24 mouse cellular contexts compared by ENCODE assay signal in genomic region chr6:127876436-127876835, GRCm38 (mm10). TPM values are rescaled to one million over a fixed set of nuclear protein-coding genes. Genes with fewer than 3 reads are reported as not detected.
DNase-seq lines count a peak whose midpoint lies in the region; TF ChIP-seq lines count a peak whose summit lies in the region.
"Had no signal": no experiment of that assay in that cellular context is flagged by ENCODE, and none has a peak within 500 bp of the region (broad histone marks: within the 10 kb centered on the region; RNA-seq: fewer than 3 reads in every experiment).

No protein-coding gene starts in this region.

- H3K9me3 ChIP-seq in heart, embryonic 10.5 days: no peaks in the 10 kb centered on the region
- no peaks in the 10 kb centered on the region for H3K9me3 ChIP-seq in limb, embryonic 10.5 days (replicated peaks)
- H3K9me3 ChIP-seq: hindbrain, embryonic 15.5 days; intestine, embryonic 15.5 days had no signal

- H3K27ac ChIP-seq in heart, embryonic 10.5 days: 0 out of 2 replicates have a peak overlapping the region, but pooled peaks have one; percentile 11
- H3K27ac ChIP-seq in testis, adult 2 months (ENCODE audit: control insufficient read depth, insufficient read depth, low read depth, low read length): peak overlapping the region; percentile 35
- H3K27ac ChIP-seq in limb, embryonic 10.5 days: peak overlapping the region; percentile 72
- H3K27ac ChIP-seq: heart, adult 2 months; hindbrain, embryonic 15.5 days; intestine, embryonic 15.5 days; liver, embryonic 14.5 days; midbrain, embryonic 13.5 days; stomach, postnatal 0 days had no signal

- H3K4me1 ChIP-seq in heart, embryonic 10.5 days: peaks cover 21% of the 10 kb centered on the region
- H3K4me1 ChIP-seq in testis, adult 2 months (ENCODE audit: control insufficient read depth, insufficient read depth, low read length): no peaks in the 10 kb centered on the region
- peaks cover 39% of the 10 kb centered on the region for H3K4me1 ChIP-seq in limb, embryonic 10.5 days
- H3K4me1 ChIP-seq: hindbrain, embryonic 15.5 days; intestine, embryonic 15.5 days; midbrain, embryonic 13.5 days had no signal

- TF ChIP-seq POLR2A in testis, adult 2 months (IDR thresholded peaks at IDR 0.05; ENCODE audit: control insufficient read depth, low read depth, low read length): no peak

- H3K4me3 ChIP-seq in heart, embryonic 10.5 days: no peak overlapping the region
- no peak overlapping the region for H3K4me3 ChIP-seq in testis, adult 2 months (ENCODE audit: control insufficient read depth, low read depth, low read length)
- no peak overlapping the region; the same call in 1 of the 2 replicates for H3K4me3 ChIP-seq in limb, embryonic 10.5 days
- H3K4me3 ChIP-seq: heart, adult 2 months; hindbrain, embryonic 15.5 days; intestine, embryonic 15.5 days; midbrain, embryonic 13.5 days had no signal

- H3K36me3 ChIP-seq in heart, embryonic 10.5 days: no peaks in the 10 kb centered on the region
- no peaks in the 10 kb centered on the region for H3K36me3 ChIP-seq in testis, adult 2 months (ENCODE audit: control insufficient read depth, insufficient read depth, low read length)
- no peaks in the 10 kb centered on the region for H3K36me3 ChIP-seq in limb, embryonic 10.5 days
- H3K36me3 ChIP-seq: hindbrain, embryonic 15.5 days; intestine, embryonic 15.5 days; midbrain, embryonic 13.5 days had no signal

- no peaks in the 10 kb centered on the region; the same call in 1 of the 2 replicates for H3K27me3 ChIP-seq in heart, embryonic 10.5 days (ENCODE audit: insufficient read depth, poor library complexity, severe bottlenecking)
- no peaks in the 10 kb centered on the region for H3K27me3 ChIP-seq in testis, adult 2 months (ENCODE audit: control insufficient read depth, insufficient read depth, low read length)
- H3K27me3 ChIP-seq in limb, embryonic 10.5 days (ENCODE audit: low read depth, poor library complexity, severe bottlenecking): no peaks in the 10 kb centered on the region
- H3K27me3 ChIP-seq: hindbrain, embryonic 15.5 days; intestine, embryonic 15.5 days; midbrain, embryonic 13.5 days had no signal

- no peak for DNase-seq in heart, embryonic 10.5 days (ENCODE audit: low spot score)
- DNase-seq in heart, adult 9 months (ENCODE audit: low spot score in 2 of 2): no peak
- no peak for DNase-seq in testis, postnatal 10 days (ENCODE audit: low spot score)
- DNase-seq in limb, embryonic 10.5 days (ENCODE audit: low spot score): no peak
- DNase-seq in frontal cortex, adult 2 months (ENCODE audit: extremely low spot score in 1 of 2, low spot score in 1 of 2): no peak
- DNase-seq in thymus, postnatal 4 days: no peak
- DNase-seq in left cerebral cortex, adult 18-20 months (ENCODE audit: low spot score in 2 of 2): no peak
- DNase-seq: cerebellum, adult 9-10 months; heart, postnatal 4 days; kidney, adult 8-10 months; kidney, postnatal 10 days; layer of hippocampus, postnatal 36 days; lung, postnatal 14 days; right cerebral cortex, postnatal 14 days; thymus, postnatal 14 days had no signal

- WGBS in heart, embryonic 10.5 days: 65% methylated on average over 9 of the region's 9 CpGs
- WGBS in limb, embryonic 10.5 days: 81% methylated on average over 9 of the region's 9 CpGs

- TF ChIP-seq CTCF in testis, adult 2 months (IDR thresholded peaks at IDR 0.05; ENCODE audit: control insufficient read depth, insufficient read depth, insufficient replicate concordance, low read depth, low read length): no peak

RNA-seq across cellular contexts. Expression of gene Tspan11, which starts 11.0 kb away (rescaled TPM):
- 1.4 and 1.8 TPM in 2 replicates for polyA plus RNA-seq in heart, embryonic 10.5 days (2016; fragmentation: Nextera tagmentation; extraction: Ambion mirVana)
- polyA plus RNA-seq in testis, adult 2 months (2012; rRNA removed): 0.75 and 1.3 TPM in 2 replicates
- polyA plus RNA-seq in limb, embryonic 10.5 days (2016; fragmentation: Nextera tagmentation; extraction: Ambion mirVana): 2.1 and 9.2 TPM in 2 replicates
- 0.94 and 2.1 TPM in 2 replicates for polyA plus RNA-seq in frontal cortex, adult 2 months (2012; rRNA removed)
- total RNA-seq in left cerebral cortex, adult 18-20 months (2021): 1 to 10 TPM; 4.6 to 6.3 TPM
- total RNA-seq: megakaryocyte, adult 5-6 weeks had no signal
- polyA plus RNA-seq: CD4-positive, CD25-positive, alpha-beta regulatory T cell, adult 4 months had no signal

Comparison
In these comparisons a context has a peak if more than half of its experiments do, and no peak if none do; other contexts are left out.
1. H3K27ac ChIP-seq: peak in every context shown above with its lines; median percentile 72 in limb, embryonic 10.5 days; 35 in testis, adult 2 months; 11 in heart, embryonic 10.5 days.